Mouse (Mus musculus) heart, postnatal 0 days (tissue): ENCODE data around the gene Cartpt.

Experiments
- CTCF ChIP-seq: IDR thresholded peaks from 2 replicates; pipeline ENCODE4 v1.5.1; 2016; ENCODE audit warnings: antibody characterized with exemption, control low read depth, low read depth
- EP300 ChIP-seq: IDR thresholded peaks from 2 replicates; pipeline ENCODE4 v1.6.1; 2016; ENCODE audit warnings: antibody characterized with exemption, low read depth

GRCm38 (mm10) chr13:99855229-99855628 lies 45.7 kb downstream of the Cartpt start:
- TF ChIP-seq CTCF (no peak), EP300 (no peak)
